26 mouse cellular contexts compared by ENCODE assay signal in genomic region chr14:75676316-75676715, GRCm38 (mm10). TPM values are rescaled to one million over a fixed set of nuclear protein-coding genes. Genes with fewer than 3 reads are reported as not detected.
A peak's percentile ranks its signal among the peaks of the same experiment; 100 is the strongest.
DNase-seq lines count a peak whose midpoint lies in the region; ATAC-seq and TF ChIP-seq lines count a peak whose summit lies in the region.
"Had no signal": no experiment of that assay in that cellular context is flagged by ENCODE, and none has a peak within 500 bp of the region (broad histone marks: within the 10 kb centered on the region; RNA-seq: fewer than 3 reads in every experiment).

No protein-coding gene starts in this region.

- no peak for TF ChIP-seq CTCF in hindbrain, postnatal 0 days (IDR thresholded peaks at IDR 0.05; ENCODE audit: low read depth)
- no peak for TF ChIP-seq CTCF in midbrain, postnatal 0 days (IDR thresholded peaks at IDR 0.05)

- peak; percentile 4 for DNase-seq in embryonic facial prominence, embryonic 11.5 days (ENCODE audit: low spot score)
- DNase-seq in embryonic facial prominence, embryonic 10.5 days (ENCODE audit: low spot score) = no peak
- DNase-seq in hindbrain, postnatal 0 days (ENCODE audit: low spot score) = peak; percentile 43
- peak; percentile 26 for DNase-seq in midbrain, postnatal 0 days (ENCODE audit: low spot score)
- no peak for DNase-seq in midbrain, embryonic 11.5 days (ENCODE audit: low spot score, missing footprints)
- no peak for DNase-seq in adrenal gland, adult 2 months
- DNase-seq: adrenal gland, postnatal 25 days; cerebellum, adult 8-10 months; cerebellum, postnatal 25 days; gastrocnemius, postnatal 10 days; heart, adult 18-20 months; heart, postnatal 14 days had no signal

- no peaks in the 10 kb centered on the region for H3K4me1 ChIP-seq in embryonic facial prominence, embryonic 11.5 days (ENCODE audit: control insufficient read depth, insufficient read depth, low read length)
- H3K4me1 ChIP-seq in embryonic facial prominence, embryonic 10.5 days = no peaks in the 10 kb centered on the region
- no peaks in the 10 kb centered on the region for H3K4me1 ChIP-seq in hindbrain, postnatal 0 days (ENCODE audit: insufficient read depth, low read length)
- H3K4me1 ChIP-seq in hindbrain, embryonic 13.5 days (replicated peaks) = no peaks in the 10 kb centered on the region; the same call in 1 of the 2 replicates
- no peaks in the 10 kb centered on the region for H3K4me1 ChIP-seq in midbrain, postnatal 0 days (ENCODE audit: insufficient read depth, low read length)
- H3K4me1 ChIP-seq in midbrain, embryonic 11.5 days (ENCODE audit: control insufficient read depth, insufficient read depth, low read length) = no peaks in the 10 kb centered on the region
- H3K4me1 ChIP-seq: embryonic facial prominence, embryonic 15.5 days; heart, embryonic 15.5 days; intestine, embryonic 15.5 days had no signal

- H3K9ac ChIP-seq in embryonic facial prominence, embryonic 11.5 days (replicated peaks; ENCODE audit: low read length) = no peak overlapping the region
- H3K9ac ChIP-seq in hindbrain, postnatal 0 days (replicated peaks; ENCODE audit: low read length) = no peak overlapping the region
- H3K9ac ChIP-seq in hindbrain, embryonic 13.5 days = no peak overlapping the region
- no peak overlapping the region for H3K9ac ChIP-seq in midbrain, postnatal 0 days (replicated peaks; ENCODE audit: low read length, poor library complexity, severe bottlenecking)
- no peak overlapping the region for H3K9ac ChIP-seq in midbrain, embryonic 11.5 days (ENCODE audit: low read length)
- H3K9ac ChIP-seq: embryonic facial prominence, embryonic 15.5 days; heart, embryonic 15.5 days; intestine, embryonic 15.5 days had no signal

- no peaks in the 10 kb centered on the region for H3K9me3 ChIP-seq in embryonic facial prominence, embryonic 11.5 days (replicated peaks; ENCODE audit: control insufficient read depth, low read length)
- no peaks in the 10 kb centered on the region for H3K9me3 ChIP-seq in embryonic facial prominence, embryonic 10.5 days
- H3K9me3 ChIP-seq in hindbrain, postnatal 0 days (ENCODE audit: low read length) = no peaks in the 10 kb centered on the region
- H3K9me3 ChIP-seq in hindbrain, embryonic 13.5 days = no peaks in the 10 kb centered on the region
- no peaks in the 10 kb centered on the region for H3K9me3 ChIP-seq in midbrain, postnatal 0 days (ENCODE audit: low read length)
- no peaks in the 10 kb centered on the region for H3K9me3 ChIP-seq in midbrain, embryonic 11.5 days (ENCODE audit: control insufficient read depth, low read length)
- H3K9me3 ChIP-seq: embryonic facial prominence, embryonic 15.5 days; forebrain, embryonic 10.5 days; heart, embryonic 15.5 days; hindbrain, embryonic 10.5 days; intestine, embryonic 15.5 days had no signal

- H3K36me3 ChIP-seq in embryonic facial prominence, embryonic 11.5 days (replicated peaks; ENCODE audit: control insufficient read depth, insufficient read depth, low read depth, low read length) = no peaks in the 10 kb centered on the region
- no peaks in the 10 kb centered on the region for H3K36me3 ChIP-seq in embryonic facial prominence, embryonic 10.5 days (replicated peaks)
- no peaks in the 10 kb centered on the region for H3K36me3 ChIP-seq in hindbrain, postnatal 0 days (ENCODE audit: insufficient read depth, low read length)
- no peaks in the 10 kb centered on the region for H3K36me3 ChIP-seq in hindbrain, embryonic 13.5 days
- H3K36me3 ChIP-seq in midbrain, postnatal 0 days (ENCODE audit: insufficient read depth, low read length) = no peaks in the 10 kb centered on the region
- H3K36me3 ChIP-seq in midbrain, embryonic 11.5 days (ENCODE audit: control insufficient read depth, insufficient read depth, low read length) = no peaks in the 10 kb centered on the region
- H3K36me3 ChIP-seq: embryonic facial prominence, embryonic 15.5 days; forebrain, embryonic 10.5 days; heart, embryonic 15.5 days; hindbrain, embryonic 10.5 days; intestine, embryonic 15.5 days had no signal

- no peak overlapping the region for H3K27ac ChIP-seq in embryonic facial prominence, embryonic 11.5 days (replicated peaks; ENCODE audit: low read depth, low read length)
- H3K27ac ChIP-seq in embryonic facial prominence, embryonic 10.5 days (replicated peaks) = no peak overlapping the region
- no peak overlapping the region for H3K27ac ChIP-seq in hindbrain, postnatal 0 days
- H3K27ac ChIP-seq in hindbrain, embryonic 13.5 days = no peak overlapping the region
- no peak overlapping the region for H3K27ac ChIP-seq in midbrain, postnatal 0 days (ENCODE audit: low read depth, low read length)
- H3K27ac ChIP-seq in midbrain, embryonic 11.5 days (ENCODE audit: low read depth, low read length) = no peak overlapping the region
- H3K27ac ChIP-seq: embryonic facial prominence, embryonic 15.5 days; forebrain, embryonic 10.5 days; heart, embryonic 15.5 days; hindbrain, embryonic 10.5 days; intestine, embryonic 15.5 days had no signal

- 66% methylated on average over 6 of the region's 6 CpGs for WGBS in embryonic facial prominence, embryonic 11.5 days
- WGBS in embryonic facial prominence, embryonic 10.5 days = 77% methylated on average over 6 of the region's 6 CpGs
- WGBS in hindbrain, postnatal 0 days = 37% methylated on average over 6 of the region's 6 CpGs
- WGBS in hindbrain, embryonic 13.5 days = 44% methylated on average over 6 of the region's 6 CpGs
- WGBS in midbrain, postnatal 0 days = 41% methylated on average over 6 of the region's 6 CpGs
- WGBS in midbrain, embryonic 11.5 days = 79% methylated on average over 6 of the region's 6 CpGs

- no peak overlapping the region for H3K4me2 ChIP-seq in embryonic facial prominence, embryonic 11.5 days (ENCODE audit: low read depth, low read length)
- H3K4me2 ChIP-seq in hindbrain, postnatal 0 days (ENCODE audit: low read depth, low read length) = no peak overlapping the region
- H3K4me2 ChIP-seq in hindbrain, embryonic 13.5 days = no peak overlapping the region
- H3K4me2 ChIP-seq in midbrain, postnatal 0 days (ENCODE audit: low read depth, low read length, poor library complexity, severe bottlenecking) = no peak overlapping the region
- H3K4me2 ChIP-seq in midbrain, embryonic 11.5 days = no peak overlapping the region
- H3K4me2 ChIP-seq: embryonic facial prominence, embryonic 15.5 days; heart, embryonic 11.5 days; heart, embryonic 15.5 days; intestine, embryonic 15.5 days had no signal

- no peaks in the 10 kb centered on the region for H3K27me3 ChIP-seq in embryonic facial prominence, embryonic 11.5 days (ENCODE audit: control insufficient read depth, insufficient read depth, low read length)
- no peaks in the 10 kb centered on the region for H3K27me3 ChIP-seq in embryonic facial prominence, embryonic 10.5 days (replicated peaks; ENCODE audit: low read depth, poor library complexity, severe bottlenecking)
- no peaks in the 10 kb centered on the region for H3K27me3 ChIP-seq in hindbrain, postnatal 0 days (ENCODE audit: insufficient read depth, low read length)
- H3K27me3 ChIP-seq in hindbrain, embryonic 13.5 days = no peaks in the 10 kb centered on the region
- no peaks in the 10 kb centered on the region for H3K27me3 ChIP-seq in midbrain, postnatal 0 days (ENCODE audit: insufficient read depth, low read length)
- H3K27me3 ChIP-seq in midbrain, embryonic 11.5 days (ENCODE audit: control insufficient read depth, insufficient read depth, low read length) = no peaks in the 10 kb centered on the region
- H3K27me3 ChIP-seq: embryonic facial prominence, embryonic 15.5 days; heart, embryonic 15.5 days; intestine, embryonic 15.5 days had no signal

- ATAC-seq in embryonic facial prominence, embryonic 11.5 days (replicated peaks; ENCODE audit: insufficient number of reproducible peaks, low FRiP score, low TSS enrichment, low read depth) = no peak
- ATAC-seq in hindbrain, postnatal 0 days = no peak
- ATAC-seq in hindbrain, embryonic 13.5 days (ENCODE audit: low FRiP score) = no peak
- no peak for ATAC-seq in midbrain, postnatal 0 days (ENCODE audit: low FRiP score)
- no peak for ATAC-seq in midbrain, embryonic 11.5 days (ENCODE audit: low FRiP score)
- ATAC-seq: forebrain, embryonic 16.5 days; intestine, embryonic 15.5 days had no signal

- no peak overlapping the region for H3K4me3 ChIP-seq in embryonic facial prominence, embryonic 11.5 days (ENCODE audit: low read depth, low read length)
- H3K4me3 ChIP-seq in embryonic facial prominence, embryonic 10.5 days = no peak overlapping the region
- H3K4me3 ChIP-seq in hindbrain, postnatal 0 days (ENCODE audit: low read length) = no peak overlapping the region
- H3K4me3 ChIP-seq in hindbrain, embryonic 13.5 days = no peak overlapping the region
- no peak overlapping the region for H3K4me3 ChIP-seq in midbrain, postnatal 0 days (ENCODE audit: low read depth, low read length)
- no peak overlapping the region for H3K4me3 ChIP-seq in midbrain, embryonic 11.5 days (ENCODE audit: low read depth, low read length)
- H3K4me3 ChIP-seq: embryonic facial prominence, embryonic 15.5 days; erythroblast, embryonic 14.5 days; forebrain, embryonic 10.5 days; heart, embryonic 15.5 days; hindbrain, embryonic 10.5 days; intestine, embryonic 15.5 days had no signal

RNA-seq across cellular contexts. Expression of gene Erich6b, which starts 34.3 kb away (rescaled TPM):
- not detected in 2 replicates for polyA plus RNA-seq in embryonic facial prominence, embryonic 11.5 days (2014; fragmentation: Nextera tagmentation; extraction: Ambion mirVana)
- polyA plus RNA-seq in embryonic facial prominence, embryonic 10.5 days (2016; fragmentation: Nextera tagmentation; extraction: Ambion mirVana) = not detected in 2 replicates
- not detected in 2 replicates for total RNA-seq in hindbrain, postnatal 0 days (2014; rRNA removed)
- not detected in 2 replicates for polyA plus RNA-seq in hindbrain, postnatal 0 days (2015; fragmentation: Nextera tagmentation; extraction: Ambion mirVana)
- not detected in 2 replicates for polyA plus RNA-seq in hindbrain, embryonic 13.5 days (2015; fragmentation: Nextera tagmentation; extraction: Ambion mirVana)
- not detected in 2 replicates for total RNA-seq in midbrain, postnatal 0 days (2014; rRNA removed)
- polyA plus RNA-seq in midbrain, postnatal 0 days (2015; fragmentation: Nextera tagmentation; extraction: Ambion mirVana) = not detected in 2 replicates
- polyA plus RNA-seq in midbrain, embryonic 11.5 days (2014; fragmentation: Nextera tagmentation; extraction: Ambion mirVana) = not detected in 2 replicates
- total RNA-seq in adrenal gland, adult 2 months (2021) = not detected
- not detected in 2 replicates for polyA plus RNA-seq in adrenal gland, adult 2 months (2012; rRNA removed)
- total RNA-seq: adrenal gland, postnatal 25 days; gastrocnemius, postnatal 10 days; gastrocnemius, postnatal 4 days; heart, adult 18-20 months; heart, postnatal 14 days; MEL had no signal
- polyA plus RNA-seq: C2C12; cortical plate, adult 2 months; embryonic facial prominence, embryonic 15.5 days; erythroblast, embryonic 14.5 days; forebrain, embryonic 10.5 days; forebrain, embryonic 16.5 days; frontal cortex, adult 2 months; heart, embryonic 11.5 days; heart, embryonic 15.5 days; hindbrain, embryonic 10.5 days; intestine, embryonic 15.5 days had no signal

Comparison
In these comparisons a context has a peak if more than half of its experiments do, and no peak if none do; other contexts are left out.
1. DNase-seq: peak in embryonic facial prominence, embryonic 11.5 days (single experiment), hindbrain, postnatal 0 days (single experiment) and midbrain, postnatal 0 days (single experiment); none in embryonic facial prominence, embryonic 10.5 days (single experiment), midbrain, embryonic 11.5 days (single experiment) and adrenal gland, adult 2 months (single experiment).